ENCODE assay signal across 9 mouse cellular contexts in genomic region chr17:70629653-70630378, GRCm38 (mm10).
A peak's percentile ranks its signal among the peaks of the same experiment; 100 is the strongest.
DNase-seq lines count a peak whose midpoint lies in the region; ATAC-seq lines count a peak whose summit lies in the region.
"Had no signal": no experiment of that assay in that cellular context is flagged by ENCODE, and none has a peak within 500 bp of the region (broad histone marks: within the 10 kb centered on the region; RNA-seq: fewer than 3 reads in every experiment).

No protein-coding gene starts in this region.

- no peaks in the 10 kb centered on the region for H3K36me3 ChIP-seq in forebrain, embryonic 13.5 days (ENCODE audit: poor library complexity, severe bottlenecking)
- H3K36me3 ChIP-seq in intestine, embryonic 15.5 days = no peaks in the 10 kb centered on the region
- H3K36me3 ChIP-seq: G1E had no signal

- H3K4me1 ChIP-seq in forebrain, embryonic 13.5 days = peaks cover 9% of the 10 kb centered on the region
- no peaks in the 10 kb centered on the region for H3K4me1 ChIP-seq in intestine, embryonic 15.5 days (replicated peaks)

- H3K9me3 ChIP-seq in forebrain, embryonic 13.5 days (replicated peaks) = no peaks in the 10 kb centered on the region
- H3K9me3 ChIP-seq in intestine, embryonic 15.5 days = no peaks in the 10 kb centered on the region

- no peak overlapping the region for H3K4me3 ChIP-seq in forebrain, embryonic 13.5 days
- no peak overlapping the region for H3K4me3 ChIP-seq in intestine, embryonic 15.5 days (replicated peaks)

- H3K27me3 ChIP-seq in forebrain, embryonic 13.5 days = no peaks in the 10 kb centered on the region
- no peaks in the 10 kb centered on the region for H3K27me3 ChIP-seq in intestine, embryonic 15.5 days (replicated peaks)

- H3K27ac ChIP-seq in forebrain, embryonic 13.5 days = no peak overlapping the region
- H3K27ac ChIP-seq in intestine, embryonic 15.5 days = no peak overlapping the region

- peak; percentile 13 to 28 for DNase-seq in kidney, postnatal 4 days
- DNase-seq in kidney, postnatal 25 days = no peak
- DNase-seq in lung, postnatal 4 days = peak; percentile 34 to 74
- DNase-seq in cerebellum, postnatal 14 days = no peak
- DNase-seq in T-cell, adult 2 months (ENCODE audit: low spot score) = no peak
- no peak for DNase-seq in adrenal gland, adult (ENCODE audit: inconsistent age in 2 of 2, low spot score in 1 of 2)

- no peak overlapping the region for H3K4me2 ChIP-seq in forebrain, embryonic 13.5 days
- no peak overlapping the region for H3K4me2 ChIP-seq in intestine, embryonic 15.5 days (replicated peaks)

- peak; percentile 19; the same call in 1 of the 2 replicates for ATAC-seq in forebrain, embryonic 13.5 days
- peak; percentile 50; the same call in 1 of the 2 replicates for ATAC-seq in intestine, embryonic 15.5 days

- WGBS in forebrain, embryonic 13.5 days = 62% methylated on average over 6 of the region's 6 CpGs
- whole genome bisulfite sequencing in intestine, embryonic 15.5 days = 46% methylated on average over 6 of the region's 6 CpGs

- no peak overlapping the region for H3K9ac ChIP-seq in forebrain, embryonic 13.5 days
- no peak overlapping the region for H3K9ac ChIP-seq in intestine, embryonic 15.5 days

Comparison
In these comparisons a context has a peak if more than half of its experiments do, and no peak if none do; other contexts are left out.
1. DNase-seq: peak in kidney, postnatal 4 days (2 of 2) and lung, postnatal 4 days (2 of 2); none in kidney, postnatal 25 days (0 of 2), cerebellum, postnatal 14 days (0 of 2), T-cell, adult 2 months (single experiment) and adrenal gland, adult (0 of 2).